Mouse (Mus musculus): ENCODE measurements at regions not wholly inside any gene's neighbourhood (a gene's known extent, or its start where the extent isn't known, plus 50 kb on each side); places are given as distances from the start of the nearest gene placed in this dataset.
"Not testable (repeated sequence)": the region's sequence is repeated elsewhere in the genome, so short reads cannot be mapped to it uniquely, and the experiment has no call there.

DNA sequence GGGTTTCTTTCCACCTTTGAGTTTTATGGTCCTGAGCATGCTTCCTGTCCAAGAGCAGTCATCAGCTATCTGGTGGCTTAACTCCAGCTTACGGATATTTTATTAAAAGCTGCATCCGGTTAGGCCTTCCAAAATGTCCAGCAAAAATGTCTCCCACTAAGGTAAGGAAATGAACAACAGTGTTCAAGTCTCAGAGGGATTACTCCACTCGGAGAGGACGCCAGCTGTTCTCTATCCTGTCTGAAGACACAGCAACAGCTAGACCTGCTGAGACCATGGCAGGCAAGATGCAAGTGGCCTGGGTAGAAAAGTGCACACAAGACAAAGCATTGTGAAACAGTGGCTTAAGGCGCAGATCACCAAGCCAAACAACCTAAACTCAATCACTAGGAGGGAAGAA lies 479.9 kb downstream of the Tns1 start:
- DNase-seq (ENCODE audit: low read depth, low spot score): no peak

DNA sequence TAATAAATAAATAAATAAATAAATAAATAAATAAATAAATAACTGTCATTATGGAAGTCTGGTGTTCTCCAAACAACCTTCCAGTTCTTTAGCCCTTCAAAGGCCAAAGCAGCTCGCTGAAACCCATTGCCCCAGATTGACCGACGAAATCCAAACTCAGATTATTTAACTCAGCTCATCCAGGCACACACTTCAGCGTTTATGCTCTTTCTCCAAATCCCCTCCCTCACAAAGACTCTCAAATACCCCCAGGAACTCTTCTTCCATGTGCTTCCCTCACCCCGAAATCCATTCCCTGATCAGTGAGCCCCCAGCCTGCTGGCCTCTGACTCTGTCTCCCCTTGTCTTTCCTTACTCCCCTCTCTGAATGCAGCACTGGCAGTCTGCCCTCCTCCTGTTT lies 480.8 kb downstream of the Tns1 start:
- no peak for DNase-seq (ENCODE audit: low read depth, low spot score)

DNA sequence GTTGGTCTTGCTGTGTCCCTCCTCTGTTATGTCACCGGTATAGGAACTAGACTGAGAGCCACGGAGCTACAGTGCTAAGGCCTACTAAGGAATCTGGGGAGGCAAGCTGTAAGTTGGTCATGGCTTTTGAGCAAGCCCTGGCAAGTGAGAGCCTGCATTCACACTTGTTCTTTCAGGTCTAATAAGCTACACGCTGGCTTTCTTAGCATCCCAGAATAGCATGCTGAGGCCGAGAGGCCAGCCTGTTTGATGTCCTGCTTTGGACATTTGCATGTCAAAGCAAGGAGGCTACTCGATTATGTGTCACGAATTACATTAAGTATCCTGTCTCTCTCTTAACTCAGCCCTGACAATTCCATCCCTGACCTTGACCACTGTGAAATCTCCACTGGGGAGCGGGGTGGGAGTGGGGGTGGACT lies 481.5 kb downstream of the Tns1 start:
- no peak for DNase-seq (ENCODE audit: low read depth, low spot score)

DNA sequence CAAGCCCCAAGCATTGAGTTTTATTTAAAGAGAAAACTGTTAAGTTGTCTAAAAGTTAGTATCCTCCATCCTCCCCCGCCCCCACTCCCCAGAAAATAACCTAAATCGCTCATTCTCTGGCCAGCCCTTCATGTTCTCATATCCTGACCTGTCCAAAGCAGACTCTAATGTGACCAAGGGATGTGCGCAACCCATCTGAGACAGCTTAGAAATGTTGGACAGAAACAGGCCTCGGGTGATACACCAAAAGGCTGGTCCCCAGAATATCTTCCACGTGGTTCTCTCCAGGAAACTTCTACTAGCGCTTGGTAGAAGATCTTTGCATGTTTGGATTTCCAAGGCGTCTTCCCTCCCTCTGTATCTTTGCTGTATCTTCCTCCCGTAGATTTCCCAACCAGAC lies 482.8 kb downstream of the Tns1 start:
- DNase-seq (ENCODE audit: low read depth, low spot score): no peak

DNA sequence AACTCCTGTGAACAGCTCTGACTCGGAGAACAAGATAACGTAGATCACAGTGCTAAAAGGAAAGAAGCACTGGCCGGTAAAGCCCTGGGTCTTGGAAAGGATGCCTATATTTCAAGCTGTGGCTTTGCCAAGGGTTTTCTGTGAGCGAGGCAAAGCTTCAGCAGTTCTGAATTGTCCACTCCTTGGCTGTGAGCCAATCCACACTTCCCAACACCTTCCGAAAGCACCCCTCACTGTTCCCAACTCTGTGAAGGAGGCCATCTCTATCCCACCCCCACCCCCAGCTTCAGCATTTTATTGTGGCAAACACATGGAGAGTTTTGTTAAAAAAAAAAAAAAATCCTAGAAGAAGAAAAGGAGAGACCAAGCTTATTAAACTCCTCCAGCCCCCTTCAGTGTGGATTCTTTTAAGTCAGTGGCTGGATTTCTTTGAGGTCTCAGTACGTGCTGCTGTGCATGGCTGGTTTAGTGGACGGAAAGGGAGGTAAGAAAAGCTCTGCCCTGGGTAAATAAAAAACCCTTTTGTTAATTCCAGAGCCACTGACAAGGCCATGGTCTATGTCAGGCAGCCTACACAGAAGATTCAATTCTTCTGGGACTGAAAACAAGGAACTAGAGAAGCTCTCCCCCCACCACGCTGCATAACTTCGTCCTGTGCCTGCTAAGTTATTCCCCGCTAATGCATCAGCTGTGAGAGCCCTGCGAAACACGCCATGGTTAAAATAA lies 483.4 kb downstream of the Tns1 start:
- DNase-seq (ENCODE audit: low read depth, low spot score): no peak

DNA sequence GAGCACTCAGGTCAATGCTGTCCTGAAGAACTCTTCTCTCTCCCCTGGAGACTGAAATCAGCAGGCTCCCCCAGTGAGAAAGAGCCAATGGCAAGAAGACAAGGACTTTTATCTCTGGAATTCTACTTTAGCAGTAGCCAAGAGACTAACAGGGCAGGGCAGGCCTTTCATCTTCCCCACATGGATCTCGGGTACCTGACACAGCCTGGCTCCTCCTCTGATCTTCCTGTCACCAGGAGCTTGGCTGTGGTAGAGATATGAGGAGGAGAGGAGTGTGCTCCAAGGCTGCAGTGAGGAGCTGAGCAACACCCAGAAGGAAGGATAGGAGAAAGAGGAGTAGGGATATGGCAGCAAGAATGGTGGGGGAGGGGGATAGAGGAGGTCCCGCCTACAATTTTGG lies 488.5 kb downstream of the Tns1 start:
- DNase-seq (ENCODE audit: low read depth, low spot score): no peak

DNA sequence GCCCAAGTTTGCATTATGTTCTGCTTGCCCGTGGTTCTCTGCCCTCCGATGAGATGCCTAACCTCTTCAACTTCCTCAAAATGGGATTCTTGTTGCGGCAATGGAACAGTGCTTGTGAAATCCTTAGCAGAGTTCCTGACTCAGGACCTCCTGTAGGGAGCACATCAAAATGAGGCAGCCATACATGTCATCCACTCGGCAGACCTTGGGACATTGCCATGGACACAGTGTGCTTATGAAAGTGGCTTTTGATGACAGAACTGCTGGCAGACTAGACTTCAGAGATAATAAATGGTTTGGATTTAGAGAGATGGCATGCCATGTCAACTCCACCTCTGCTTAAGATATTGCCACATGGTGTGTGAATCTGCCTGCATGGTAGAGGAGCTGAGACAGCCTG lies 489.4 kb downstream of the Tns1 start:
- no peak for DNase-seq (ENCODE audit: low read depth, low spot score)

DNA sequence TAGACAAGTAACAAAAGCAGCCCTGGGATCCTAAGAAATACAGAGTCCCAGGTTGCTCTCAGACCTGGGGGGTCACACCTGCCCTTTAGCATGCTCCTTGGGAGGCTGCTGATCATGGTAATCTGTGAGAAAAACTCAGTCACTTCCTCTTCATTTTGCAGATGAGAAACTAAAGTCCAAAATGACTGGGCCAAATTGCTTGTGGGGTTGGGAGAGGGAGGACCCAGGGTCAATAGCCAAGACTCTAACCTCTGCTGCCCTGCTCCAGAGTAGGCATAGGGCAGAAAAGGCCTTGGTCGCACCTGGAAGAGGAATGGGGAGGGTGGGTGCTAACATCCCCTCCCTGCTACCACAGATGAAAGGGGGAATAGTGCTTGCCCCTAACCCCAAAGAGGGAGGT lies 491.2 kb downstream of the Tns1 start:
- no peak for DNase-seq (ENCODE audit: low read depth, low spot score)

DNA sequence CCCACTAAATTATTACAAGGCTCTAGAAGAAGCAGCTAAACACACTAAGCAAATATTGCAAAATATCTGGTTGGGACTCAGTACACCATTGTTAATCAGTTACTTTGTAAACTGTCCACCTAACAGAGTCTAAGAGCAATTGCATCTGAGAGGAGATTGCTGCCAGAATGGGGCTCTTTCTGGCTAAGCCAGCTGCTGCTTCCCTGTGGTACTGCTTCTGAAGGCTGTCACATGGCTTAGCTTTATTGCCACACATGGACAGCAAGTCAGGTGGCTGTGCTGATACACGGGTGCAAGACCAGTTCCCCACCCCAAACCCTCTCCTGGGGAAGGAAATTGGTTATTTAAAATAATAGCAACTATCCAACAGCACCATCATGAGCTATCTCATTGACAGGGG lies 493.9 kb downstream of the Tns1 start:
- no peak for DNase-seq (ENCODE audit: low read depth, low spot score)

DNA sequence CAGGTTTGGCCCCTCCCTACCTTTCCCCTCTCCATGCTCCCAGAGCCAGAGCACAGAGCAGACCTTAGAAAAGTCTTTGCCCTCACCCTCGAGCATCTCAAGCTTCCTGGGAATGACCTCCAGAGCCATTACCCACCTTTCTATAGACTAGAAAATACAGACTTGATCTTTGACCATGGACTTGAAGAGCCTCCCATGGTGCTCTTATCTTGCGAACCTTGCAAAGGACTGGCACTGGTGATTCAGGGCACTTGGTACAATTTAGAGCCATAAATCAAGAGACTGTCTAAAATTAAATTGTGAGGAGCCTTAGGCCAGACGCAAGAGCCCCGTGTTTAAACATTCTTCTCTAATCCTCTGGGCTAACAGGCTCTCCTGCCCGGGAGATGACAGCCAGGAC lies 498.9 kb downstream of the Tns1 start:
- DNase-seq (ENCODE audit: low read depth, low spot score): no peak

DNA sequence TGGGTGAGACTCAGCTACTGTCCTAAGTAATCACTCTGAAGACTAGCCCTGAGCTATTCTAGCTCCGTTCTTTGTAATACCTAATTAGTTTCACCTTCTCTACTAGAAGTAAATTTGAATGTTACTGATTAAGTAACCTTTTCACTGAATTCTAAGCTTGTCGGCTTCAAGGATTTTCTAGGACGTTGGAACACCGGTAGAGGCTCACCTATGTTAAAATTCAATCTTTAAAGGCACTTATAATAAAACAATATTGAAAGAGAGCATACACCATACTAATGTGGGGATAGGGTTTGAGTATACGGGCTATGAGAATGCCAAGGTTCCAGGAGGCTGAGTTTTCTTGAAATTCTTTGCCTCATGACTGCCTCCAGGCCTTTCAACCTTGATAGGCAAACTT lies 503.1 kb downstream of the Tns1 start:
- DNase-seq (ENCODE audit: low read depth, low spot score): not testable (repeated sequence)

DNA sequence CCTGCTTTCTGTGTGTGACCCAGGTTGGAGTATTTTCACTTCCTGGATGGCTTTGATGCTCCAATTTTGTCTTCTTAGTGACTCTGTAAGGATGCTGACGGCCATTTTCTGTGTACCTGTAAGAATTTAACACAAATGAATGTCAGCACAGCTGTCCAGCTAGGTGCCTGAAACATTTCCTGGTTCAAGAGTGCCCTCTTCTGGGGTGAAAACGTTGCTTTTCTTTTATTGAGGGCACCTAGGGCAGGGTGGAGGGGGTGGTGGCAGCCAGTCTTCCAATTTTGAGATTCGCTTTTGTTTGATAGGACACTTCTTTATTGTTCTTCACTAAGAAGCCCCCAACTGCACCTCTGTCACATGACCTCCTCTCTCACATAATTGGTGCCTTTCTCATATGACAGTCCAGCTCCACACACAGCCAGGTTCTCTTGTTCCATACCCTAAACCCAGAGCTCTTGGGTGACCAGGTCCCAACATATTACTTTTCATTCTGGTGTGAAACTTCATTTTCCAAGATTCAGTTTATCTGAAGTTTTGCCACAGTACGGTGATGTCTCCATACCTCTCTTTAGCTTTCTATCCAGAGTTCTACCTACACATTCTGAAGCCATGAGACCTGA lies 505.6 kb downstream of the Tns1 start:
- DNase-seq (ENCODE audit: low read depth, low spot score): no peak

DNA sequence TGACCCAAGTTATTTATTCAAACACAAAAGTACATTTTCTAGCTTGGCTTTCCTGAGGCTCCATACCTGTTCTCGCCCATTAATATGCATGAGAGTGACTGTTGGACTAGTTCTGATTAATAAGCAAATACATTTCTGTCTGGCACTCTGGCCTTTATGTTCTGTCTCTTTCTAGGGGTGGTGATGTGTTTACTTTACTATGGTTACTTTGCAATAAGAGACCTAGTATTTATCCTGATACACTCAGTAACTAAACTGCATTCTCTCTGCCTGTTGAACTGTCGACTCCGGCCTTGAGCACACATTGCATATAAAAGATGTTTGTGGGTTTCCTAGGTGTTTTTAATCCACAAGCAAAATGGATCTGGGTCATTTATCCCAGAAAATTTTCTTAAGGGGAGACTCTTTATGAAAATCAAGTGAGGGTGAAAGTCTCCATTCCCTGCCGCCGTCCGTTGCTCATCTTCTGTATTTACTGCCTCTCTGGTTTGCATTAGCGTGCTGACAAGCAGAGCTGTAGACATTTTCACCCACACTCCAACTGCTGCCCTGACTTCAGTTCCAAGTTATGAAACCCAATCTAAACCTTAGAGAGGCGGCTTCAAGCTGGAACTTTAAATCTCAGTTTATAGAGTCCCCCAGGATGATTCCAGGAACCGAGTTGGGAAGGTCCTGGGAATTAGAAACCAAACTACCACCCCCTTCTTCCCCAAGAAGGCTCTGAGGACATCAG lies 530.4 kb downstream of the Tns1 start:
- no peak for DNase-seq (ENCODE audit: low read depth, low spot score)

DNA sequence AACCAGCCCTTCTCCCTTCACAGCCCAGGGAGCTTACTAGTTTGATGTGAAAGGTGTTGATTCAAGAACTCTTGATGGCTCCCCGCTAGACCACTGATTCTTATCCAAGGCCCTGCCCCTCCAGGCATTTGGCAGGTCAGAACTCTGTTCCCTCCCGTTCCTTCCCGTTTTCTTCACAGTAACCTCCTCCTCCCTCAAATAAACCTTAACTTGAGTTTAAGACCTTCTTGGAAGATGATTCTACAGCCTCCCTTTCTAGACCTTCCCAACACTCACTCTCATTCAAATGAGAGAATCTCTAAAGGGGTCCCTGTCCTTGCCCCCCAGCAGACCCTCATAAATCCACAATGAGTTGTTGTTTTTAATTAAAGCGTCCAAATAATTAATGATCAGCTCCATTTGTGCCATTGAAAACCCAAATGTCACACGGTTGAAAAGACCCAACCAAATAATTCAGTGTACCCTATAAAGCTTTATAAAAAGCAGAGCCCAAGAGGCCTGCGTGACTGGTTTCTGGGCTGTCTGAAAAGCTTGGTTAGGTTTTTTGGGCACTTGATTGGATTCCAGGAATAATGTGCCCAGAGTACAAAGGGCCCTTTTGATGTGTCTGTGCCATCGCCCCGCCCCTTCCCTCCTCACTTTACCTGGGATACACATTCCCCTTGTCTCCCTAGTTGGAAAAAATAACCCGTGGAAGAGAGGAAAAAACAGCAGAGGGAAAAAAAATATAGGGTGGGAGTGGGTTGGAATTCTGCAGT lies 532.7 kb downstream of the Tns1 start:
- DNase-seq (ENCODE audit: low read depth, low spot score): no peak

DNA sequence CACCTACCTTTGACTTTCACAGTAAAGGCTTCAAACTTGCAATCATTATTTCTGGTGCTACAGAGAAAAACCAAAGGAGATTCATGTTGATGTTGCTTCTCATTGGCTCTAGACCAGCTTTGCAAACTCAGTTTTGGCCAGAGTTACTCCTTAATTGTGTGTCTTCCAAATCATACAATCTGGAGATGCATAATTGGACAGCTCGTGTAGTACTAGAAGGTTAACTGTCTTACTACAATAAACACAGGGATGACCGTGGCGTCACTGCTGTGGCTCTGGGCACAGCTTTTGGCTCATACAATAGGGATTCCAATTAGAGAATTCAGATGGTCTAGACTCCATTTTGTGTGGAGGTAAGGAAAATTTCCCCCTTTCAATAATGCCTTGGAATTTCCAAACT lies 544.6 kb downstream of the Tns1 start:
- no peak for DNase-seq (ENCODE audit: low read depth, low spot score)

DNA sequence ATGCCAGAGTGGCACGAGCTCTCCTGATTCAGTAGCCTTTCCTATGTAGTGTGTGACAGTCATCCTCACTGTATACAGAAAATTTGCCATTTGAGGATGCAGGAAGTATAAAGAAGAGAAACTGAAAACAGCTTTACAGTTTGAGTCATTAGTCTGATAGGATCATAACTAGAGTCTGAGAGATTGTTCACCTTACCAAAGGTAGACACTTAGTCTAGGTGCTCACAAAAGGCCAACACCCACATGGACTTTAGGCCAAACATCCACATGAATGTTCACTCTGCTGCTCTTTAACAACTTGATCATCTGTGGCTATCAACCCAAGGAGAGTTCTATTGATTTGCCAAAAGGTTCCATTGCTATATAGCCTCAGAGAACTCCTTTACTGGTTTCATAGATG lies 547.2 kb downstream of the Tns1 start:
- DNase-seq (ENCODE audit: low read depth, low spot score): no peak

DNA sequence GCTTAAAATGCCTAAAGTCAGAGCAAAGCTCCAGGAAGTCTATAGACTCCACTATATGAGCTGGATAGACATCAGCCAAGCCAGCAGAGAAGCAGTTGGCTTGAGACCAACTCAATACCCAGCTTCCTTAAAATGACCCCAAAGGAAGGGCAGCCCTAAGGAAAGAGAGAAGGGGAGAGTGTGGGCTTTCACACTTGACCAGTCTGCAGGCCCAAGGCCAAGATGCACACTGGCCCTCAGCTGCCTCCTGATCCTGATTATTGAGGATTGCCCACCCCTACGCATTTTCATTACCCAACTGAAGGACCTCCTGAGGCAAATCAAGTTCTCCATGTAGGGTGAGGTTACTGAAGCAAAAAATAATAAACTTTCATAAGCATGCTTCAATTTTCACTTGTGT lies 548.6 kb downstream of the Tns1 start:
- no peak for DNase-seq (ENCODE audit: low read depth, low spot score)

DNA sequence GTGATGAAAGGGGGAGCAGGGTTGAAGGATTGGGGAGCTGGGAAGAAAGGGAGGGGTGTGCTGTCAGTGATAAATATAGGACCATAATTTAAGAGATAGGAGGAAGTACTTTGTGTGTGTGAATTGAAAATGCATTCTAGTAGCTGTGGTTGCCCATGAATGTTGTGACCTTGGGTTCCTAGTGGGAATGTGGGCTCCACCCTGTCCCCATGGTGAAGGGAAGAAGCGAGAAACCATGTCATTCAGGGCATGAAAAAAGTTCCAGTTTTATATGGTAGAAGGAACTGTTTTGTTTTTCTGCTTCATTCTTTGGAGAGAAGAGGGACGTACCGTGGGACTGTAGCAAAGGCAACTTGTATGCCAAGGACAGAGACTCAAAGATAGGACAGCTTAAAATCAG lies 553.3 kb downstream of the Tns1 start:
- no peak for DNase-seq (ENCODE audit: low read depth, low spot score)

DNA sequence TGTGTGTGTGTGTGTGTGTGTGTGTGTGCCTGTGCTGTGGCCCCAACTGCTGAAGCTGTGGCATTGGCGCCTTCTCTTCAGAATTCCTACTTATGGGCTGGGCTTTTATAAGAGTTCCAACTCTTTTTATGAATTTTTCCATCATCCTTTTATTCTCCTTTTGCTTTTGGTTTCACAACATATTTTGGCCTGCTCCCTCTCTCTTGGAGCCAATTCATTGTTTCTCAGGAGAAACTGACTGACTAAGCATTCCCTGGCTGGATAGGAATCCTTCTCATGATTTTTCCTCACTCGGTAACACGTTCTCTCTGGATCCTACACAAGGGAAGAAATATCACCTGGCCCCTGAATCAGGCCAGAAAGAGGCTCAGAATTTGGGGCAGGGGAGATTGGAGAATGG lies 551.1 kb upstream of the Tnp1 start:
- DNase-seq (ENCODE audit: low read depth, low spot score): no peak

DNA sequence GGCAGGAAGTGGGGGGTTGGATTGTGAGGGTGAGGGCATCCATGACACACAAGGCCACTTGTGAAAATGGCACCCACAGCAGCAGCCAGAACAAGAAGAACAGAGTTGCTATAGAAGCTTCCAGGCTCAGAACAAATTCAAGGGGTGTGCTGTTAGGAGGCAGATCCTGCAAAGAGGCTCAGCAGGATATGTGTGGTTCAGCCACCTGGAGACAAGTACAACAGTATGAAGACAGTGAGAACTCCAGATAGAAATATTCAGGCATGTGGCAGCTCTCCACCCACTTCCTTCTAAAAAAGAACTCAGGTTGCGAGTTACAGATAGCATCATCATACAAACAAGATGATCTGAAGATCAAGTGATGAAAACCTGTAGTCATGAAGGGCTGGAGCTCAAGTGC lies 544.9 kb upstream of the Tnp1 start:
- no peak for DNase-seq (ENCODE audit: low read depth, low spot score)

DNA sequence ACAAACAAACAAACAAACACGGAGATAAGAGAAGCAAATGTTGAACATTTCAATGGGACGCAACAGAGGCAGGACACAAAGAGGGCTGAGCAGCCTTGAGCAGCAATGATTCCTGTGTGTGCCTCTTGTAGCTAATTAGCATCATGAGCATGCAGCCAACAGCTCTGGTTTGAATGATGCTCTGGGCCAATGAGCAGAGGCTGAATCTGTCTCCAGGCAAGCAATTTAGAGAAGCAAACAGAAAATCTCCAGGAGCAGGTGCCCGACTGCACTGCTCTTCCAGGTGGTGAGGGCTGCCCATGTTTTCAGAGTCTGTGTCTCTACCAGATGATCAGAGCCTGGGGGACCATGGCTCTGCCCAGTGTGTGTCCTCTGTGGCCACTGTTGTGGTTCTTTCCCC lies 532.2 kb upstream of the Tnp1 start:
- no peak for DNase-seq (ENCODE audit: low read depth, low spot score)

DNA sequence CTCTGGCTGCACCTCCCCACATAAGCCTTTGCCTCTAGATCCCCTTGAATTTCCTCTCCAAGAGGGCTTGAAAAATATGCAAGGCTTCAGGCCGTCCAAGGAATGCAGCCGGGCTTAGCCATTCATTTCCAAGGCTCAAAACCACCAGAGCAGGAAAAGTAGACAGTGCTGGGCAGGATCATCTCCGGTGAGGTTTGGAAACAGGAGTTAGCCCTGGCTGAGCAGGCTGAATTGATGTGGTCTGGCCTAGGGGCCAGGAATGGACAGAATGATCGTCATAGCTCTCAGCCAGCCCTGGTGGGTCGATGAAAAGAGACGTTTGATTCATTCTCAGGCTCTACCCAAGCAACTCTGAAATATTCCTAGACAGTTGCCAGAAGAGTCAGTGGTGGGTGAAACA lies 529.7 kb upstream of the Tnp1 start:
- no peak for DNase-seq (ENCODE audit: low read depth, low spot score)

Data from A20 (cell line).